Mouse (Mus musculus): Measurements from ENCODE around the gene Gsk3a. TPM values are rescaled to one million over a fixed set of nuclear protein-coding genes. Genes with fewer than 3 reads are reported as not detected.
A peak's percentile ranks its signal among the peaks of the same experiment; 100 is the strongest.

Gsk3a gene
- polyA plus RNA-seq, 1 experiment: 95.8 TPM

DNA sequence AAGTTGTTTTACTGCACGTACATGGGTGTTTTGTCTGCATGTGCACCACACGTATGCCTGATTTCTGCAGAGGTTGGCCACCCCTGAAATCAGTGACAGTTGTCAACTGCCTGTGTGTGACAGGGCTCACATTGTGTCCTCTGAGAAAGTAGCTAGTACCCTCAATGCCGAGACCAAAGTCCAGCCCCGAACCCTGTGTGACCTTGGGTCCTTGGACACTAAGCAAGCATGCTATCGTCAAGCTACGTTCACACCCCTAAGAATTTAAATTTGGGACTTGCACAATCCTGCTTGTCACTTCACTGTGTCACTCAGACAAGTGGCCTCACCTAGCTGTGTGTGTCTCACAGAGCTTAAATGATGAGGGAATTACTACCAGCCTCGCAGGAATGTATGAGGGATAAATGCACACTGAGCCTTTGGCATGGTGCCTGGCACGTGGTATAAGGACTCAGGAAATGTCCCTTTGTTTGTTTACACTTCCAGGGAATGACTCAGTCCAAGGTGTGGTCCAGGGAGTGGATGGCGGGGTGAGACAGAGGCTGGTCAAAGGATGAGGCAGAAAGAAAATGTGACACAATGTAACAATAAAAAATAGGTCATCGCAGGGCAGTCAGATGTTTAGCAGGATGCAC lies 40.1 kb downstream of the Gsk3a start:
- WGBS: 20% methylated on average over 10 of the region's 10 CpGs
- peak; percentile 100 for DNase-seq (ENCODE audit: low read depth, low spot score)

DNA sequence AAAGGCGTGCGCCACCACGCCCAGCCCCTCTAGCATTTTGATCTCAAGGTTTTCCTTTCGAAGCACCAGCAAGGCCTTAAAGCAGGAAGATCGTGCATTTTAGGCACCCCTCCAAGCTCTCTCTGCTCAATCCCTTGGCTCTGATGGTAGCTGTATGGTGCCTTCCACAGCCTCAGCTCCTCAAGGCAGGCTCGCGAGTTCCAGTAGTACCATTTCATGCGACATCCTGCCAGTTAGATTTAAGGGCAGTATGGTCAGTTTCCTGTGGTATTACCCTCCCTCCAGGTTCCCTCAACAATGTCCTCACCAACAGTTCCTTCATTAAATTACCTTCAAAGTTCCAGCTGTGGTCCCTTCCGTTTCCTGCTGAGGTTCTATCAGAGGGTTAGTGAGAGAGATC lies 41.5 kb downstream of the Gsk3a start:
- DNase-seq (ENCODE audit: low read depth, low spot score): no peak
- WGBS: 74% methylated on average over 9 of the region's 9 CpGs

DNA sequence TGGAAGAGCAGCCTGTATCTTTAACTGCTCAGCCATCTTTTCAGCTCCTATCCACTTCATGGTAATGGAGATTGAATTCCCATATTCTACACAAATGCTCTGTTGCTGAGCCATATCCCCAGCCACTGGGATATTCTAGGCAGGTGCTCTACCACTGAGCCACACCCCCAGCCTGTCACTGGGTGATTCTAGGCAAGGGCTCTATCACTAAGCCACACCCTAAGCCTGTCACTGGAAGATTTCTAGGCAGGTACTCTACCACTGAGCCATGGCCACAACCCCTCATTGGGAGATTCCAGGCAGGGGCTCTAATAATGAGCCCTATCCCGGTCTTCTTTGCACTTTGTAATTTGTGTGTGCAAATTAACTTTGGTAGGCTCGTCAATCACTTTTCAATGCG lies 42.5 kb downstream of the Gsk3a start:
- WGBS: 76% methylated on average over 3 of the region's 3 CpGs
- no peak for DNase-seq (ENCODE audit: low read depth, low spot score)

DNA sequence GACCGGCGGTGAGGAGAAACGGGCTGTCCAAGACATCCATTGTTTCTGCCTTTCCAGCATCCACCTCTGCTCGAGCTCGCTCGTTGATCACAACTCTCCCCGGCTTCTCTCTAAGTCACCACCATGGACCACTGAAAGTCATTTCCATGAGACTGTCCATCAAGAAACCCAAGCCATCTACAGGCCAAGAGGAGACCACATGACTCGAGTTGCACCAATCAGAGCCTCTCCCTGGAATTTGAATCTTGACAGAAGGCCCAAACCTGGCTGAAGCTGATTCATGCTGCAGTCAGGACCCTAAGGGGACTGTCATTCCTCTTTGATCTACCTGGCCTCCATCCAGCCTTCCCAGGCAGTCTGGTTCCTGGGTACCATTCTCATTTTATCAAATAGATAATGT lies 45.5 kb downstream of the Gsk3a start:
- no peak for DNase-seq (ENCODE audit: low read depth, low spot score)
- 80% methylated on average over 8 of the region's 8 CpGs for WGBS

DNA sequence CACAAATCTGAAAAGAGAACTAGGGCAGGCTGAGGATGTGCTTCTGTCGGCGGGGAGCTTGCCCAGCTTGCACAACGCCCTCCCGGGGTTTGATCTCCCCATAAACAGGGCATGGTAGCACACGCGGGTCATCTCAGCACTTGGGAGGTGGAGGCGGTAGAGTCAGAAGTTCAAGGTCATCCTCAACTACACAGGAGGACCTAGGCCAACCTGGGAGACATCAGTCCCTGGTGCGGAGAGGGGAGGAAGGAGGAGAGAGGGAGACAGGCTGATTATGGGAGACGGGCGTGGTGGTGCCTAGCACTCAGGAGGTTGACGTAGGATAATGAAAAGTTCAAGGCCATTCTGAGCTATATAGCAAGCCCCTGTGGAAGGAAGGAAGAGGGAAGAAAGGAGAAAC lies 46.8 kb downstream of the Gsk3a start:
- 57% methylated on average over 11 of the region's 11 CpGs for WGBS
- no peak for DNase-seq (ENCODE audit: low read depth, low spot score)

DNA sequence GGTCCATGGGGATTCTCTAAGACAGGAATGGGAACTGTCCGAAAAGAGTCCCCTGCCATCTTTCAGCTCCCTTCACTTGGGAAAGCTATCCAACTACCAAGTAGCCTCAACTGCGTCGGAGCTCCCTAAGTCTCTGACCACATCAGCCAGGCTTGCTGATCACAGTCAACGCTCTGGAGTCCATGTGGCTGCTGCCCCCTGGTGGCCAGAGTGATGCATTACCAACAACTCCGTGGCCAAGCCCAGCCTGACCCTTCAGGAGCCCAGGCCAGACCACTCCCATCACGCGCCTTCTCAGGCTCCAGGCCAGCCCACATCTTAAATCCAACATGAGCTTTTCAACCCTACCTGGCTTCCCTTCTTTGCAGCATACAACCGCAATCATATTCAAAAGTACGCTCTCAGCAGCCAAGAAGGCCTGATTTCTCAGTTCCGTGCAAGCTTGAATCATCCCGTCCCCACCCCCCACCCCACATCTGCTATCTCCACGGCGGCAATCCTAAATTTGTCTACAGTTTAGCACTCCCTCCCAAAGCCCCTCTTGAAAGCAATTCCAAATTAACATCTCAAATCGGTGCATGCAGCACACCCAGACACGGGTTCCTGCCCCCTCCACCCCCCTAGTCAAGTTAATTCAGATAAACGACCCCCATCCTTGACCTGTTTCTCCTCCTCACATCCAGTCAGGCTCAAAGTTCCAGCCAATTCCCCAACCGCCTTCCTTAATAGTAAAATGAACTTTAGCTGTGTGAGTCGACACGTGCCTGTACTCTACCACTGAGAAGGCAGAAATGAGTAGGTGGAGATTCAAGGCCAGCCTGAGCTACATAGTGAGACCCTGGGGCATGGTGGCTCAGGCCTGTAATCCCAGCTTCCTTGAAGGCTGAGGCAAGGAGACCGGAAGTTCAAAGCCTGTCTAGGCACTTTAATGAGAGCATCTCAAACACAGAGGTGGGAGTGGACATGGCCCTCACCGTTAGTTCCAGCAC lies 49.7 kb downstream of the Gsk3a start:
- WGBS: 27% methylated on average over 21 of the region's 21 CpGs
- DNase-seq (ENCODE audit: low read depth, low spot score): peak; percentile 62

DNA sequence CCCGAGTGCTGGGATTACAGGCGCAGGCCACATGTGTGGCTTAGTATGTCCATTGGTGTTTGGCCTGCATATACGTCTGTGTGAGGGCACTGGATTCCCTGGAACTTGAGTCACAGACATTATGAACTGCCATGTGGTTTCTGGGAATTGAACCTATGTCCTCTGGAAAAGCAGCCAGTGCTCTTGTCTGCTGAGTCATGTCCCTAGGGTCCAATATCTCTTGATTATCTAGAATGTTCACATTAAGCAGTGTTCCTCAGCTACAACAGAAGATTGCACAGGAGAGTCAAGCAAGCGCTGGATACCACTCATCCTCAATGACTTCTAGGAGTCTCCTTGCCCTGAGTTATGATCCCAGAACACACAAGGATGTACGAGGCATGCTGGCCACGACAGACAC lies 53.6 kb downstream of the Gsk3a start:
- 72% methylated on average over 6 of the region's 6 CpGs for WGBS
- DNase-seq (ENCODE audit: low read depth, low spot score): no peak

DNA sequence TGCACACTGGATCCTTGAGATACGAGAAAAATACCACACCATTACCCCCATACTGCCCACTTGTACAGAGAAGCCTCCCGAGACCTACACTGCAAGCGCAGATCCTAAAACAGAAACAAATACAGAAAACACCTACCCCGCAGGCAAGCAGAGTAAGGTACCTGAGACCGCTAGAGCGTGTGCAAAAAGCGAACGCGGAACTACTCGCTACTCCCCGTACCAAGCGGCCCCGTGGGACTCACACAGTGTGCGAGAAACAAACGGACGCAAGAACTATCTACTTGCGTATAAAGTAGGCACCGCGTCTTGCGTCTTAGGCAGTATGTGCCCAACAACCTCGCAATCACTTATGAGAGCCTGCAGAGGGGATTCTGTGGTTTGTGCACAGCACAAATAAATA lies 55.8 kb downstream of the Gsk3a start:
- WGBS: 12% methylated on average over 21 of the region's 21 CpGs
- no peak for DNase-seq (ENCODE audit: low read depth, low spot score)

DNA sequence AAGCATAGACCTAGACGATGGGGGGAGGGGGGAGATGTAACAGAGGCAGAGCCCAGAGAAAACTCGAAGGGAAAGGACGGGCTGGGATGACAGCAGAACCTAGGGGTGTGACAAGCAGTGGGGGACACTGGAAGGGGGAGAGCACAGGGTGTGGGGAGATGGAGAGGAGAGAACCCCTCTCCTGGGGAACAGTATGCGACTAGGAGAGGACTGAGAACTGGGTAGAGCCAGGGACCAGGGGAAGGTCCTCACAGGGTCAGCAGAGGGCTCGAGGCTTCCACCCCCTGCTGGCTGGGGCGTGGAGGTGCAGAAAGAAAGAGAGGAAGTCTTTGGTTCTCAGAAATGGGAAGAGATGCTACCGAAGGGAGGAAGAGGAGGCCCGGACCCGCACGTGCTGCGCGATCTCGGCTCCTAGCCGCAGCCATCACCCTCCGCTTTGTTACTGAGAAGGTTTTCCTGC lies 56.3 kb downstream of the Gsk3a start:
- WGBS: 4% methylated on average over 15 of the region's 15 CpGs

DNA sequence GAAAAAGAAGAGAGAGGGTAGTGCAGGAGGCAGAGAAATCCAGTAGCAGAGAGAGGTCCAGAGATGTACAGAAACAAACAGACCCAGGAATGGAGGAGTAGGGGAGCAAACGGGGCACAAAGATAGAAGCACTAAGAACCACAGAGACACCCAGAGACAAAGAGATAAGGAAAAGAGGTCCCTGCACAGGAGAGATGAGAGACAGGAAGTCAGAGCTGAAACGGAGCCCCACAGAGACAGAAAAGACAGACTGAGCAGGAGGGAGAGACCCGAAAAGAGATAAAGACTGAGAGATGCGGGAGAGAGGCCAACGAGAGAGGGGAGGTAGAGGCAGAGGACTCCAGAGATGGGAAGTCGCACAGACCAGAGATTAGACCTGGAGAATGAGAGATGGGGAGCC lies 57.1 kb downstream of the Gsk3a start:
- WGBS: 16% methylated on average over 6 of the region's 6 CpGs
- no peak for DNase-seq (ENCODE audit: low read depth, low spot score)

More for the DNA sequence above, 56.3 kb downstream of the Gsk3a start:
- DNase-seq (ENCODE audit: low read depth, low spot score): no peak

DNA sequence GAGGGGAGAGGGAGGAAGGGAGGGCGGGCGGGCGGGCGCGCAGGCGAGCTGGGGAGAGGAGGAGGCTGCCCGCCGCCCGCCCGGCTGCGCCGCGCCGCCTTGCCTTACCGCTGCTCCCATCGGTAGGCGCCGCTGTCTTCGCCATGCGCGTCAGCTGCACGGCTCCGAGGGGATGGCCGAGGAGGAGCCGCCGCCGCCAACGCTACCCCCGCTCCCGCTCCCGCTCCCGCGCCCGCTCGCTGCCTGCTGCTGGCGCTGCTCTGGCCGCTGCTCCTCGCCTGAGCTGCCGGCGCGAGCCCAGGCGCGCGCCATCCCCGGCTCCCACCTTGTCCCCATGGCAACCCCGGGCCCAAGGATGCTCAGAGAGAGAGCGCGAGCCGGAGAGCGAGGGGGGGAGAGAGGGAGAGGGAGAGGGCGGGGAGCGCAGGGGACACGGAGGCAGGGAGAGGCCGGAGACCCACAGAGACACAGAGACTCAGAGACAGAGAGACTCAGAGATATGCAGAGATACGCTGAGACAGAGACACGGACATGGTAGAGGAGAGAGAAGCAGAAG lies 58.0 kb downstream of the Gsk3a start, which contains the start of gene Pou2f2:
Pou2f2 (minus strand) TSS at position 121 of the 556 bp plus-strand sequence.
- WGBS: 1% methylated on average over 55 of the region's 56 CpGs
- no peak for DNase-seq (ENCODE audit: low read depth, low spot score)

DNA sequence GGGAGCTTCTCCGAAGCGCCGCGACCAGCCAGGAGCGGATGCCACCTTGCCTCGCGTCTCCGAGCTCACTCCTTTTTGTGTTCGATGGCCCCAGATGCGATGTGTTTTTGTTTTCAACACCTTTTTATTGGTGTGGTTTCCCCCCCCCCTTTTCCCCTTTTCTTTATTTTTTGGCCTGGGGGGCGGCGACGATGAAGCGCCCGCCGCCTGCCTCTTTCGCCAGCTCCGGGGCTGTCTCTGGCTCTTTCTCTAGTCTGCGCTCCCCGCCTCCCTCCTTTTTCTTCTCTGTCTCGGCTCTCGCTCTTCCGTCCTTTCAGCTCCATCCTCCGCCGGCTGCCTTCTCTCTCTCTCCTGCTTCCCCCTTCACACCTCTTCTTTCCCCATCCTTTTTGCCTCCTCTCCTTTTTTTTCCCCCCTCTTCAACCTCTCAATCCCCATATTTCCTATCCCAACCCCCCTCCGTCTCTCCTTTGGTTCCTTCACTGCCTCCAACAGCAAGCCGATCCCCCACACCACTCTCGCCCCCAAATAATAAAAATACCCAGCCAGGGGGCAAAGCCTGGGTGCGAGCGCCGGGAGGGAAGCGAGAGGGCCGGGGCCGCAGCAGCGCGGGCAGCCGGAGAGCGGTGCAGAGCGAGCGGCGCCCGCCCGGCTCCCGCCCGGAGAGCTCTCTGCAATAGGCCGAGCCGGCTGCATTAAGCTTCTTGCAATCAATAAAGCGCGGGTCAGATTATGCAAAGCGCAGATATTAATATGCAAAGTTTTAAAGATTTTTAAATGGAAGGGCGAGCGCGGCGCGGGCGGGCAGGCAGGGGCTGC lies 58.7 kb downstream of the Gsk3a start:
- WGBS: 3% methylated on average over 53 of the region's 56 CpGs
- no peak for DNase-seq (ENCODE audit: low read depth, low spot score)

DNA sequence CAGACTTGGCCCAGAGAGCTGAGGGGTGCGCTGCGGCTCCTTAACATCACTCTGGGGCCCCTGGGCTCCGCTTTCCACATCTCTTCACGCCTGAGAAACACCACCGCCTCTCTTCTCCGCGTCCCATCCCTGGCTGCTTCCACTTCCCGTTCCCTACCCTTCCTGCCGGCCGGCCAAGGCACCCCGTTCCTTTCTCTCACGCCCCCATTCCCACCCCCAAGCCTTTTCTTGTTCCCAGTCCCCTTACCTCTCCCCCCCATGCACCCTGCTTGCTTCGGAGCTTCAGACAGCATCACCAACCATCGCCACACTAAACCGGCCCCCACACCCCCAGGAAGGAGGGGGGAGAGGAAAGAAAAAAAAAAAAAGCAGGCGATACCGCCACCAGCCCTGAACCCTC lies 59.3 kb downstream of the Gsk3a start:
- 6% methylated on average over 17 of the region's 17 CpGs for WGBS
- DNase-seq (ENCODE audit: low read depth, low spot score): no peak

Other genes with a start within 250 kb of the Gsk3a start
- 1.8 and 3.3 TPM in 2 replicates for gene Atp1a3, start 231.9 kb downstream of the Gsk3a start, polyA plus RNA-seq (2012; rRNA removed)
- gene Grik5, start 165.5 kb downstream of the Gsk3a start, polyA plus RNA-seq (2012; rRNA removed): 6.4 and 8.7 TPM in 2 replicates
- gene Zfp574, start 165.3 kb downstream of the Gsk3a start, polyA plus RNA-seq (2012; rRNA removed): 16.8 and 20.6 TPM in 2 replicates
- gene Pou2f2, start 58.1 kb downstream of the Gsk3a start, polyA plus RNA-seq (2012; rRNA removed): 2.6 and 3.9 TPM in 2 replicates
- gene Dedd2, start 17.2 kb downstream of the Gsk3a start, polyA plus RNA-seq (2012; rRNA removed): 52.6 and 66.0 TPM in 2 replicates
- gene Zfp526, start 16.4 kb downstream of the Gsk3a start, polyA plus RNA-seq (2012; rRNA removed): 4.2 and 7.1 TPM in 2 replicates
- 15.3 and 19.4 TPM in 2 replicates for gene Erf, start 12.9 kb upstream of the Gsk3a start, polyA plus RNA-seq (2012; rRNA removed)
- 44.3 and 45.6 TPM in 2 replicates for gene Cic, start 29.9 kb upstream of the Gsk3a start, polyA plus RNA-seq (2012; rRNA removed)
- gene Pafah1b3, start 60.1 kb upstream of the Gsk3a start, polyA plus RNA-seq (2012; rRNA removed): 173 and 176 TPM in 2 replicates
- not detected in 2 replicates for gene Prr19, start 63.6 kb upstream of the Gsk3a start, polyA plus RNA-seq (2012; rRNA removed)
- 0.19 and 0.21 TPM in 2 replicates for gene Tmem145, start 68.3 kb upstream of the Gsk3a start, polyA plus RNA-seq (2012; rRNA removed)
- gene Megf8, start 79.3 kb upstream of the Gsk3a start, polyA plus RNA-seq (2012; rRNA removed): 11.6 and 14.3 TPM in 2 replicates
- gene Cnfn, start 131.9 kb upstream of the Gsk3a start, polyA plus RNA-seq (2012; rRNA removed): not detected in 2 replicates
- 46.9 and 90.5 TPM in 2 replicates for gene Lipe, start 160.9 kb upstream of the Gsk3a start, polyA plus RNA-seq (2012; rRNA removed)
- gene Cxcl17, start 175.0 kb upstream of the Gsk3a start, polyA plus RNA-seq (2012; rRNA removed): 0.20 TPM in 1 of 2 replicates, not detected in the other
- gene Ceacam1, start 239.8 kb upstream of the Gsk3a start, polyA plus RNA-seq (2012; rRNA removed): 658 and 768 TPM in 2 replicates

Measured in large intestine, adult 2 months (tissue).